Mouse (Mus musculus) limb, embryonic 14.5 days (tissue): ENCODE data around the gene Nrxn3. TPM values are rescaled to one million over a fixed set of nuclear protein-coding genes. Genes with fewer than 3 reads are reported as not detected.

Experiments
- ATAC-seq: fragments of 200-750 bp; cut with Nextera tagmentation; 2 replicates; pipeline ENCODE4 v1.8.0; 2017; ENCODE audit warnings: low read depth, moderate number of reproducible peaks, moderate TSS enrichment; ENCODE audit not compliant: low FRiP score
- DNase-seq: peaks from one replicate; pipeline ENCODE4 v3.0.0-alpha.2; 2015; ENCODE audit warnings: low spot score
- H3K27ac ChIP-seq: fragments of 300-500 bp; sonication (generic); replicated peaks from 2 replicates; pipeline ENCODE4 v1.5.1; 2014; ENCODE audit warnings: low read depth, mild to moderate bottlenecking, low read length, moderate library complexity, mixed read lengths
- H3K27me3 ChIP-seq: fragments of 300-500 bp; sonication (generic); 2 replicates; pipeline ENCODE4 v1.6.1; 2014; ENCODE audit warnings: low read length, mixed read lengths; ENCODE audit not compliant: control insufficient read depth, insufficient read depth
- H3K36me3 ChIP-seq: fragments of 300-500 bp; sonication (generic); 2 replicates; pipeline ENCODE4 v1.6.1; 2014; ENCODE audit warnings: mild to moderate bottlenecking, low read length, moderate library complexity, mixed read lengths; ENCODE audit not compliant: control insufficient read depth, insufficient read depth
- H3K4me1 ChIP-seq: fragments of 300-500 bp; sonication (generic); 2 replicates; pipeline ENCODE4 v1.6.1; 2014; ENCODE audit warnings: antibody characterized with exemption, low read length, mixed read lengths; ENCODE audit not compliant: control insufficient read depth, insufficient read depth
- H3K4me2 ChIP-seq: fragments of 300-500 bp; sonication (generic); replicated peaks from 2 replicates; pipeline ENCODE4 v1.6.1; 2014; ENCODE audit warnings: low read depth, mild to moderate bottlenecking, low read length, moderate library complexity; ENCODE audit not compliant: severe bottlenecking
- H3K4me3 ChIP-seq: fragments of 300-500 bp; sonication (generic); replicated peaks from 2 replicates; pipeline ENCODE4 v1.5.1; 2014; ENCODE audit warnings: low read length
- H3K9ac ChIP-seq: fragments of 300-500 bp; sonication (generic); 2 replicates; pipeline ENCODE4 v1.6.1; 2014; ENCODE audit warnings: mild to moderate bottlenecking, low read depth, low read length, moderate library complexity; ENCODE audit not compliant: severe bottlenecking
- H3K9me3 ChIP-seq: fragments of 300-500 bp; sonication (generic); 2 replicates; pipeline ENCODE4 v1.6.1; 2016; ENCODE audit warnings: low read length; ENCODE audit not compliant: control insufficient read depth
- POLR2A ChIP-seq: fragments of 200-500 bp; IDR thresholded peaks from 2 replicates; pipeline ENCODE4 v1.8.0; 2012; ENCODE audit warnings: inconsistent platforms, mild to moderate bottlenecking, moderate library complexity, borderline replicate concordance; ENCODE audit not compliant: insufficient read depth, insufficient read length; ENCODE audit errors: extremely low read depth
- WGBS: fragments of 180-500 bp; shearing (Covaris S2); extraction: QIAGEN DNeasy Blood & Tissue Kit; methylation state at CpG from one replicate; pipeline ENCODE4 v1.1.7; 2014; 5-methylcytosine and 5-hydroxymethylcytosine counted together
- polyA plus RNA-seq, 2 experiments: library from polyadenylated mRNA; depleted of rRNA in 1 of 2; stranded (reverse) in 1 of 2; unstranded in 1 of 2; fragments of >200 nt; fragmentation: Nextera tagmentation in 1 of 2; extraction: Ambion mirVana in 1 of 2; gene quantifications; 2 replicates each; pipeline versions ENCODE4 v1.2.1 to v1.2.3; 2012 to 2014

Nrxn3 gene
- polyA plus RNA-seq, 2 experiments, result 0.74 to 1.4 TPM

DNA sequence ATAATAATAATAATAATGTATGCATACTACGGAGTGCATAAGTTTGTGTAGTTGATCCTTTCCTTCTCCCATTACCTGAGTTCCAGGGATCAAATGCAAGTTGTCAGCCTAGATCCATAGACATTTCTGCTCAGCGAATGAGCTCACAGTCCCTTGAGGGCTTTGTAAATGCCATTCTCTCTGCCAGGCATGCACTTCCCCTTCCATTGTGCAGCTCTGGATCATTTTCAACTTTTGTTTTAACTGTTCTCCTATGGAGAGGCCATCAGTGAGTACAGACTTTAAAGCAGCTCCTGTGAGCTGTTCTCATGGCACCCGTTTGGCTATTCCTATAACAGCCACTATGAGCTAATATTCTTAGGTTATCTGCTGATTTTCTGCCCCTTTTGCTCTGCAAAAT lies 536.2 kb downstream of the Nrxn3 start:
- no peak for TF ChIP-seq POLR2A
- Histone ChIP-seq H3K4me3 (no peak overlapping the region), H3K27ac (no peak overlapping the region), H3K4me1 (no peaks in the 10 kb centered on the region), H3K4me2 (no peak overlapping the region), H3K9me3 (no peaks in the 10 kb centered on the region), H3K36me3 (no peaks in the 10 kb centered on the region), H3K27me3 (no peaks in the 10 kb centered on the region), H3K9ac (no peak overlapping the region)
- 77% methylated on average over 3 of the region's 3 CpGs for whole genome bisulfite sequencing
- no peak for ATAC-seq
- DNase-seq, result no peak

DNA sequence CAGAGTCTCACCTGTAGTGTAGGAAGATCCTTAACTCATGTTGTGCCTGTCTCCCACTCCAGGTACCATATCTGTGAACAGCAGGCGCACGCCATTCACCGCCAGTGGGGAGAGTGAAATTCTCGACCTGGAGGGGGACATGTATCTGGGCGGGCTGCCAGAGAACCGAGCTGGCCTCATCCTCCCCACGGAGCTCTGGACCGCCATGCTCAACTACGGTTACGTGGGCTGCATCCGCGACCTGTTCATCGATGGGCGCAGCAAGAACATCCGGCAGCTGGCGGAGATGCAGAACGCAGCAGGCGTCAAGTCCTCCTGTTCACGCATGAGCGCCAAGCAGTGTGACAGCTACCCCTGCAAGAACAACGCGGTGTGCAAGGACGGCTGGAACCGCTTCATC lies 537.4 kb downstream of the Nrxn3 start:
- ATAC-seq (no peak), DNase-seq (no peak)
- Histone ChIP-seq H3K4me2 (no peak overlapping the region), H3K36me3 (no peaks in the 10 kb centered on the region), H3K4me1 (no peaks in the 10 kb centered on the region), H3K4me3 (no peak overlapping the region), H3K27me3 (no peaks in the 10 kb centered on the region), H3K9ac (no peak overlapping the region), H3K27ac (no peak overlapping the region), H3K9me3 (no peaks in the 10 kb centered on the region)
- 87% methylated on average over 24 of the region's 24 CpGs for WGBS
- no peak for TF ChIP-seq POLR2A

DNA sequence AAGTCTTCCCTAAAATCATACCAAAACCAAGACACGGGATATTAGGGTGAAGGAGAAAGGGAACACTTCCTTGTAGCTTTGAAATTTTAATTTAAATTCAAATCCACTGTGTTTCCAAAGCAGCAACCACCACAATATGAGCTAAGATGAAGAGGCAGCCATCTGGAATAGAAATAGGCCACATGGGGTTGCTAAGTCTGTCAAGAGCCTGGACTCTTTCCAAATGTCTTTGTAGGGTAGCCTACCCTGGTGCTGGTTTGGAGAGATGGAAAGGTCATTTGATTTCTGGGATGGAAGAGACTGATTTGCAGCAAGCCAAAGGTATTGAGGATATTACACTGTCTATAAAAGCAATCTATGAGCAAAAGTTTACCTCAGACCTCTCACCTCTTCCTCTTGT lies 539.6 kb downstream of the Nrxn3 start:
- Histone ChIP-seq H3K9ac (no peak overlapping the region), H3K27ac (no peak overlapping the region), H3K4me1 (no peaks in the 10 kb centered on the region), H3K27me3 (no peaks in the 10 kb centered on the region), H3K4me3 (no peak overlapping the region), H3K36me3 (no peaks in the 10 kb centered on the region), H3K4me2 (no peak overlapping the region), H3K9me3 (no peaks in the 10 kb centered on the region)
- ATAC-seq (no peak), DNase-seq (no peak)
- WGBS, result 52% methylated on average over 1 of the region's 1 CpGs
- TF ChIP-seq POLR2A, result no peak

DNA sequence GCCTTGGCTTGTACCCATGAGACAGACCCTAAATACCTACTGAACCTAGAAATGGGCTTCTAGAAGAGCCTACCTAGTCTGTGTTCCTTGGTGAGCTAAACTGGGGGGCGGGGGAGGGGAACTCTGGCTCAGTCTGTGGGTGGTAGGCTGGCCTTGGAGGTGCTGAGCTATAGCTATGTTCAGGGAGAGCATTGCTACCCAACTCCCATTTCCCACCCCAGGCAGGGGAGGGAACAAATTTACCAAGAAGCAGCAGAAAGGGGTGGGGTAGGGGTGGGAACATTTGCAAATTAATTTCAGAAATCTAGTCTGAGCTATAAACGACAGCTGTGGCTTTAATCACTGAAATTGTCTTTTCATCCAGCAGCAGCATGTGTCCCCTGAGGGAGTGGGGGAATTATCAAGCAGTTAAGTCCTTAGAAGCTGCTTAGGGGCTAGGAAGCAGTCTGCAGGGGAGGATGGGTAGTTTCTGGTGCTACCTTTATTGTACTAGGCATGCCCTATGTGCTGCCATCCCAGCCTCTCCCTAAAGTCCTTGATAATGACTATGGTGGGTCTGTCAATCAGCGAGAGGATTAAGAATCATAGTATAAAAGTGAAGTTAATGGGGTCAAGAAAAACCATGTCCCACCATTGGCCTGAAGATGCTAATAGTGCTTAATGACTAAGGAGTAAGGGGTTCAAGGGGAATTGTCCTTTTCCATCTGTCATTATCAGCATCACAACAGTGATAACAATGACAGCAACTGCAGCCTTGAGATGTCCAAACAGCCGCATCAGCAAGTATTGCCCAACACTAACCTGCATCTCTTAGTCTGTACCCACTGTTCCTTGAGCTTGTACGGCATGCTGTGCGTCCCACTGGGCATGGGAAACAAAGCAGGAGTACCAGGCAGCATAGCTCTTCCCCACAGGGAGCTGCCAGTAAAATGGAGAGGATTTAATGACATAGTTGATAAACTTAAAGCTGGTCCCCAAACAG lies 560.0 kb downstream of the Nrxn3 start:
- DNase-seq (no peak), ATAC-seq (no peak)
- no peak for TF ChIP-seq POLR2A
- H3K36me3 ChIP-seq, result no peaks in the 10 kb centered on the region
- no peak overlapping the region for H3K4me2 ChIP-seq
- H3K9me3 ChIP-seq, result no peaks in the 10 kb centered on the region
- WGBS, result 55% methylated on average over 6 of the region's 6 CpGs
- peaks cover 4% of the 10 kb centered on the region; the same call in 1 of the 2 replicates for H3K4me1 ChIP-seq
- no peak overlapping the region for H3K9ac ChIP-seq
- no peak overlapping the region for H3K27ac ChIP-seq
- H3K27me3 ChIP-seq, result no peaks in the 10 kb centered on the region
- no peak overlapping the region for H3K4me3 ChIP-seq

DNA sequence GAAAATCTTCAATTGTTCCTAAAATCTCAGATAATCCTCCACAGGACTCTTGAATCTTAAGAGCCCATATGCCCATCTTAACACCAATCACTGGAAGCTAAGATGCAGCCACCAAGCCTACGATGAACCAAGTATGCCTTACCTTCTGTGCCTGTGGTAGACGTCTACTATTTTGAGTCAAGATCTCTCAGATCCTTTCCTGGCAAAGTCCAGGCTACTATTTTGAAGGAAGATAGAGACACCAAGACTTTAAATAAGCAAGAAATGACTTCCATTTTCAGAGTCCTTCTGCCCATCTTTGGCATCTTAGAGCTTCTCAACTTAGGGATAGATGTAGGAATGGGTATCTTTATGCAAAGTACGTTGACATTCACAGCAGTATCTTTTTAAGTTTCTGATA lies 561.7 kb downstream of the Nrxn3 start:
- Histone ChIP-seq H3K4me3 (no peak overlapping the region), H3K36me3 (no peaks in the 10 kb centered on the region), H3K9ac (no peak overlapping the region), H3K27ac (no peak overlapping the region), H3K4me2 (no peak overlapping the region), H3K9me3 (no peaks in the 10 kb centered on the region), H3K27me3 (no peaks in the 10 kb centered on the region), H3K4me1 (peaks cover 4% of the 10 kb centered on the region; the same call in 1 of the 2 replicates)
- ATAC-seq (no peak), DNase-seq (no peak)
- WGBS, result 84% methylated on average over 3 of the region's 3 CpGs
- TF ChIP-seq POLR2A, result no peak

DNA sequence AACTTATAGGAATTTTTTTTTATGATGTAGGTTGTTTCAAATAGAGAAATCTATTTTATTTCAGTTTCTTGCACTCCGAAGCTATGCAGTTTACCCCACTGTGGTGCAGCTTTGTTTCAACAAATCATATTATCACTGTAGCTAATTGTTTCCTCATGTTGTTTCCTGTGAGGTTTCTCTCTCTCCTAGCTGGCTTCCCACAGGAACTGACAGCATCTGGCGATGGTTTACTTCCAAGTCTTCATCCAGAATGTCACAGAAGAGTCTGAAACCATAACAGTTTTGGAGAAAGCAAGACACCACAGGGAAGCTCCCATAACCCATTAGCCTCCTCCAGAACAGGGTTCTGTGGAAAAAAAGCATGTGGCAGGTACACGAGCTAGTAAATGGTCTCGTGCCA lies 564.4 kb downstream of the Nrxn3 start:
- peak; percentile 50 for DNase-seq
- no peak overlapping the region for H3K9ac ChIP-seq
- no peaks in the 10 kb centered on the region for H3K27me3 ChIP-seq
- H3K4me2 ChIP-seq, result no peak overlapping the region
- H3K27ac ChIP-seq, result no peak overlapping the region
- no peak for TF ChIP-seq POLR2A
- 12% methylated on average over 4 of the region's 4 CpGs for WGBS
- H3K36me3 ChIP-seq, result no peaks in the 10 kb centered on the region
- no peak overlapping the region for H3K4me3 ChIP-seq
- H3K9me3 ChIP-seq, result no peaks in the 10 kb centered on the region
- H3K4me1 ChIP-seq, result peaks cover 4% of the 10 kb centered on the region; the same call in 1 of the 2 replicates
- ATAC-seq, result no peak; the same call in 1 of the 2 replicates
